Mouse (Mus musculus) neutrophil, adult 5-6 weeks (primary cell): ENCODE results near the gene Rnf149. TPM values are rescaled to one million over a fixed set of nuclear protein-coding genes. Genes with fewer than 3 reads are reported as not detected.

Source experiments
- ATAC-seq: fragments of 151-379, 151-347 bp; 2 replicates; pipeline ENCODE4 v1.8.0; 2017; ENCODE audit warnings: mild to moderate bottlenecking, moderate TSS enrichment; ENCODE audit not compliant: insufficient number of reproducible peaks, poor library complexity, low FRiP score, severe bottlenecking; ENCODE audit errors: extremely low read depth
- total RNA-seq: library from RNA; stranded (forward); fragments of 200-1000 nt; gene quantifications from 2 replicates; pipeline ENCODE4 v1.2.3, GENCODE M21; 2017

Rnf149 gene
- total RNA-seq, 1 experiment from 2014 or later, result 497 TPM

- ATAC-seq, result peak; percentile 92
Measured at GRCm38 (mm10) chr1:39535515-39536311, 41.5 kb downstream of the Rnf149 start.

- no peak for ATAC-seq
Measured at GRCm38 (mm10) chr1:39534831-39535230, 42.4 kb downstream of the Rnf149 start, which contains the start of gene Cnot11. TSS of gene Cnot11 (plus strand) at chr1:39534992.

- ATAC-seq, result no peak
Measured at GRCm38 (mm10) chr1:39533917-39534316, 43.3 kb downstream of the Rnf149 start.

GRCm38 (mm10) chr1:39531036-39531435 is 46.2 kb downstream of the Rnf149 start:
- ATAC-seq, result no peak

- ATAC-seq, result peak; percentile 73
Measured at GRCm38 (mm10) chr1:39530258-39530943, 46.8 kb downstream of the Rnf149 start.

GRCm38 (mm10) chr1:39528319-39528718 is 48.9 kb downstream of the Rnf149 start:
- no peak for ATAC-seq

GRCm38 (mm10) chr1:39527432-39527831 is 49.8 kb downstream of the Rnf149 start:
- peak; percentile 59; the same call in 1 of the 2 replicates for ATAC-seq

DNA sequence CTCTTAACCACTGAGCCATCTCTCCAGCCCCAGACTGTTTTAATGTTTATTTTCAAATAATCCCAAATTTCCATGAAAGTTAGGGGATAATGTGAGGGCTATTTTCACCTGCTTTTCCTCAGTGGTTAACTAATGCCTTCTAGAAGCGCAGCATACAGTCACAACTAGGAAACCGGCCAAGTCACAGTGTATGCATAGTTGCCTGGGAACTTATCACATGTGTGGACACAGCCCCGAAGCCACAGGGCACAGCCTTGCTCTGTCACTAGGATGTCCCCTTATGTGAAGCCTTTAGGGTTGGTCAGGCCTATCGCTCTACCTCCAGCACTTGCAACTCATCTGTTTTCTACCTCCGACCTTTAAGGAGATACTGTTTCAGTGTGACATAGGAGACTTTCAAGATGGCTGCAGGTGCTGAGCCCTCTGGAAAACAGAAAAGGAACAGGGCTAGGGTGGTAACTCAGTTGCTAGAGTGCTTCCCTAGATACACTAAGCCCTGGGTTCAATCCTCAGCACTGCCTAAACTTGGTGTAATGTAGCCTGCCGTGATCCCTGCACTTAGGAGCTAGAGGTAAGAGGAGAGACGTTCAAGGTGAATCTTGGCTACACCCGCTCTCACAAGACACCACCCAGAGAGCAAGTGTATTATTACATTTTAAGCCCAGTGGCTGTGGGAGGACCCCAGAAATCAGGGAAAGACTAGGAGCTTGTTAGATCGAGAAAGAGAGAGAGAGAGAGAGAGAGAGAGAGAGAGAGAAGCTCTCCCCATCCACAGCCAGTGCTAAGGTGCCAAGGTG is 50.6 kb downstream of the Rnf149 start:
- no peak for ATAC-seq

- ATAC-seq, result peak; percentile 65
Measured at GRCm38 (mm10) chr1:39525763-39526162, 51.4 kb downstream of the Rnf149 start.

- ATAC-seq, result peak; percentile 53
Measured at GRCm38 (mm10) chr1:39522519-39522918, 54.7 kb downstream of the Rnf149 start.

DNA sequence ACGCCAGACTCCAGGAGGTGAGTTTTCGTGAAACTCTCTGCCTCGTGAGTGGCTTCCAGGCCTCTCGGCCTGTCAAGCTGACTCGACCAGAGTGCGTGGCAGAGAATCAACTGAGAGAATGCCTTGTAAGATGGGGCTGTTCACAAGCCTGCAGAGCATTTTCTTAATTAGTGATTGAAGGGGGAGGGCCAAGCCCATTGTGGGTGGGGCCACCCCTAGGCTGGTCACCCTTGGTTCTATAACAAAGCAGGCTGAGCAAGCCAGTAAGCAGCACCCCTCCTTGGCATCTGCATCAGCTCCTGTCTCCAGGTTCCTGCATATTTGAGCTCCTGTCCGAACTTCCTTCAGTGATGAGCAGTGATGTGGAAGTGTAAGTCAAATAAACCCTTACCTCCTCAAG is 55.9 kb downstream of the Rnf149 start:
- no peak for ATAC-seq

DNA sequence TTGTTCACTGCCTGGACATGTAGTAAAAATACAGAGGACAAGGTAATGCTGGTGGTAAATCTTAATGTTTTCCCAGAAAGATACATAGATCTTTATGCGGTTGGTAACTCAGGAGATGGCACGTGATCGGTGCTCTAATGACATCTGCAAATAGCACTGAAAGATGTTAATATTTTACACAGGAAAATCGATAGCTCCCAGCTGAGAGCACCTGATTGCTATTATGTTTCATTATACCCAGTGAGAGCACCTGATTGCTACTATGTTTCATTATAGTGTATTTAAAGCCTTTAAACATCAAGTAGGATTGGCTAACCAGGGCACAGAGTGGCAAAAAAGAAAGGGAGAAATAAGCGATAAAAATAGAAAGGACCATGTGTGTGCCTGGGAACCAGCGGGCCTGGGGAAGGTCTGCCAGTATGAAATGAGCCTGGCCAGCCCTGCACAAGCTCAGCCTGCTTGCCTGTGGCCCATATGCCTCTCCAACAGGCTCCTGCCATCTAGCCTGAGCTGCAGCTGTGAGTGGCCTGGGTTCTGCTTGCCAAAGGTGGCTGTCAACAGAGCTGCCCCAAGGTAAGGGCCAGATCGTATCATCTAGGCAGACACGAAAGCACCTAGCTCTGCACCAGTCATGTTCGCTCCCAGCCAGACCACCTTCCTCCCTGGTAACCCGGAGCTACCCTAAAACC is 61.8 kb downstream of the Rnf149 start:
- no peak for ATAC-seq

DNA sequence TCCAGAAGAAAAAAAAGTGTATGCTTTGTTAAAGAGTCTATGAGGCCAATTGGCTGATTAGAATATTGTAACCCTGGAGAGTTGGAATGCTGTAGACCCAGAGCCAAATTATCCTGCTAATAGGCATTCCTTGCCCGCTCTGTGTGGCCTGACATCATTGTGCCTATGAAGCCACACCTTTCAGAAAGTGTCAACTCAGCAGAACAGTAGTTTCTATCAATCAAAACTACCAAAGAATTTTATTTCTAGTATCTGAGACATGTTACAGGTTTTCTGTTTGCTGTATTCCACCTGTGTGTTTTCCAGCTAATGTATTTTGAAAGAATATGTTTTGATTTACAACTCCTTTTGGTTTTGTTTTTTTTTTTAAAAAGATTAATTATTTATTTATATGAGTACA is 65.0 kb downstream of the Rnf149 start:
- no peak for ATAC-seq

DNA sequence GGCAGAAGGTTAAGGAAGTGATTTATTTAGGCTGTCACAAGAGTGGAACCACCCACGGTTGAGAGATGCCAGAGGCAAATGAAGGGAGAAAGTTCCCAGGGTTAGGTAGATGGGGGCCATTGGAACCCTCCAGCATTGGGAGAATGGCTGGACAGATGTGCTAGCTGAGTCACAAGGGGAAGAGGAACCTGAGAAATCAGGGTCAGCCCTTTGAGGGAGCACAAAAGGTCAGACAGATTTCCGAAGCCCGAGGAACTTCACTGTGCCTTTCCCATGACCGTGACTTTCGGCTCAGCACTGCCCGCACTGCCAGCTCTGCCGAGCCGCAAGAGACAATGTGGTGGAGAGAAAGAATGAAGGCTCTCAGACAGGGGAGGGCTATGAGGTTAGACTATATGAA is 65.4 kb downstream of the Rnf149 start:
- no peak for ATAC-seq

GRCm38 (mm10) chr1:39505600-39505999 is 71.6 kb downstream of the Rnf149 start:
- no peak for ATAC-seq

DNA sequence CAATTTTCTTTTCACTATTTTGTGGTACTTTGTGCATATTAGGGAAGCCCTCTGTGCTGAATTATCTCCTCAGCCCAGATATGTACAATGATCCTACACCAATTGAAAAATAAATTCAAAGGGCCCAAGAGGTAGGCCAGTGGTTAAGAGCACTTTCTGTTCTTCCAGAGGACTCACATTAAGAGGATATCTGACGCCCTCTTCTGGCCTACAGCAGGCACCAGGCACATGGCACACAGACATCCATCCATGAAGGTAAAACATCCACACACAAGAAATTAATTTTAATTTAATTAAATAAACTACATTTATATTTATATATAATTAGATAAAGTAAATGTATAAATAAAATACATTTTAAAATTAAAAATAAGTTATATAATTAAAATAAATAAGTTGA is 72.9 kb downstream of the Rnf149 start:
- ATAC-seq, result 0 out of 2 replicates have a peak, but pooled peaks have one; percentile 31

GRCm38 (mm10) chr1:39502817-39503633 is 74.2 kb downstream of the Rnf149 start:
- peak; percentile 42 for ATAC-seq
